Mouse (Mus musculus) heart, postnatal 0 days (tissue): ENCODE measurements around the gene Sf3a3.

ENCODE experiments used
- CTCF ChIP-seq: IDR thresholded peaks from 2 replicates; pipeline ENCODE4 v1.5.1; 2016; ENCODE audit warnings: antibody characterized with exemption, control low read depth, low read depth
- EP300 ChIP-seq: IDR thresholded peaks from 2 replicates; pipeline ENCODE4 v1.6.1; 2016; ENCODE audit warnings: antibody characterized with exemption, low read depth

- TF ChIP-seq CTCF (no peak), EP300 (no peak)
Observed at GRCm38 (mm10) chr4:124737486-124737885, 22.9 kb downstream of the Sf3a3 start.
